12 mouse cellular contexts compared by ENCODE assay signal in the genomic region with DNA sequence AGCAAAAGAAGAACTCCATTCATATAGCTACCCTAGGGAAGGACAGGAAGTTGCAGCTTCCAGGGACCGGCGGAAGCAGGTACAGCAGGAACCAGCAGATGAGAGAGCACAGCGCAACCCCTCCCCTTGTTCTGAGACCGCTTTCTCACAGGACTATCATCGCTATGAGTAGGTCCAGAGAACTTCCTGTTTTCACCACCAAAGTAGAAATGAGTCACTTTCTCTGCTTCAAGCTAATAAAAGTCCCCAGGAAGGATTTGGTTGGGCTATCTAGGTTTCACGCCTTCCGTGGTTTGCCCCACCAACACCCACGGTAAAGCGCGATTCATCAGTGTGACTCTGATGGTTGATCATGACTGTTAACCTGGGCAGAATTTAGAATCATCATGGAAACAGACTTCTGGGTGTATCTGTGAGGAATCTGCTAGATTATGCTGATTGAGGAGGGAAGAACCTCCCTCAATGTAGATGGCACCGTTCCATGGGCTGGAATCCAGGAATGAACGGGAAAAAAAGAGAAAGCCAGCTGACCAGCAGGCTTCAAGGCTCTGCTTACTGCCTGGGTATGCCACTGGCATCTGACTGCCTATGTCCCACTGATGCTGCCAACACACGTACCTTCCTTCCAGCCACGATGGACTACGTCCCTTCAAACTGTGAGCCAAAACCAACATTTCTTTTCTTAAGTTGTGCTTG. TPM values are rescaled to one million over a fixed set of nuclear protein-coding genes. Genes with fewer than 3 reads are reported as not detected.
DNase-seq lines count a peak whose midpoint lies in the region; ATAC-seq and TF ChIP-seq lines count a peak whose summit lies in the region.
"Had no signal": no experiment of that assay in that cellular context is flagged by ENCODE, and none has a peak within 500 bp of the region (broad histone marks: within the 10 kb centered on the region; RNA-seq: fewer than 3 reads in every experiment).

No protein-coding gene starts in this region.

- H3K27ac ChIP-seq in lung, postnatal 0 days (ENCODE audit: low read length), result no peak overlapping the region
- peak overlapping the region; percentile 75 for H3K27ac ChIP-seq in CH12.LX (ENCODE audit: insufficient read depth, low read depth)
- no peak overlapping the region for H3K27ac ChIP-seq in intestine, postnatal 0 days (ENCODE audit: low read depth, low read length)
- H3K27ac ChIP-seq: hindbrain, embryonic 14.5 days; limb, embryonic 15.5 days had no signal

- 83% methylated on average over 15 of the region's 15 CpGs for WGBS in lung, postnatal 0 days
- WGBS in intestine, postnatal 0 days, result 88% methylated on average over 15 of the region's 15 CpGs

- DNase-seq in lung, postnatal 0 days (ENCODE audit: low spot score), result peak; percentile 35
- DNase-seq in lung, postnatal 14 days, result no peak
- DNase-seq in CH12.LX (ENCODE audit: extremely low read depth), result peak; percentile 94
- DNase-seq in heart, postnatal 4 days, result peak; percentile 22
- peak; percentile 81 to 86 for DNase-seq in natural killer cell, adult 2 months (ENCODE audit: low spot score in 2 of 2)
- DNase-seq in adrenal gland, postnatal 14 days, result no peak
- DNase-seq: cerebellum, adult 8-10 months; kidney, postnatal 4 days had no signal

- no peaks in the 10 kb centered on the region for H3K4me1 ChIP-seq in lung, postnatal 0 days (ENCODE audit: insufficient read depth, low read depth, low read length)
- peaks cover 12 to 53% of the 10 kb centered on the region in 2 experiments for H3K4me1 ChIP-seq in CH12.LX (ENCODE audit: control insufficient read depth in 1 of 2, insufficient read depth in 2 of 2)
- H3K4me1 ChIP-seq in intestine, postnatal 0 days (replicated peaks; ENCODE audit: control insufficient read depth, insufficient read depth, low read length), result no peaks in the 10 kb centered on the region
- H3K4me1 ChIP-seq: limb, embryonic 15.5 days had no signal

- no peaks in the 10 kb centered on the region for H3K9me3 ChIP-seq in lung, postnatal 0 days (ENCODE audit: low read length)
- peaks cover 5% of the 10 kb centered on the region for H3K9me3 ChIP-seq in CH12.LX (replicated peaks; ENCODE audit: low read length)
- 0 out of 2 replicates have a peak, but pooled peaks cover 4% of the 10 kb centered on the region for H3K9me3 ChIP-seq in intestine, postnatal 0 days (ENCODE audit: control insufficient read depth)
- H3K9me3 ChIP-seq: limb, embryonic 15.5 days had no signal

- no peak overlapping the region for H3K9ac ChIP-seq in lung, postnatal 0 days (replicated peaks; ENCODE audit: low read depth)
- H3K9ac ChIP-seq in CH12.LX (ENCODE audit: insufficient read depth, low read depth), result no peak overlapping the region
- H3K9ac ChIP-seq in intestine, postnatal 0 days (ENCODE audit: low read depth, low read length), result no peak overlapping the region
- H3K9ac ChIP-seq: hindbrain, embryonic 14.5 days; limb, embryonic 15.5 days had no signal

- TF ChIP-seq RAD21 in CH12.LX (IDR thresholded peaks at IDR 0.05; ENCODE audit: low read depth, low read length), result no peak; the same call in 1 of the 2 replicates

- no peak for TF ChIP-seq EP300 in lung, postnatal 0 days (IDR thresholded peaks at IDR 0.05)
- TF ChIP-seq EP300 in CH12.LX (IDR thresholded peaks at IDR 0.05; ENCODE audit: low read length), result peak; percentile 89

- in situ Hi-C loops in CH12.LX (cut with MboI; ENCODE audit: low pct_ligation_motif_present, low pct_unique_long_range_greater_than_20kb, low sequenced_read_pairs), result no loop called here

- no peak for TF ChIP-seq CTCF in lung, postnatal 0 days (IDR thresholded peaks at IDR 0.05)
- TF ChIP-seq CTCF in CH12.LX (conservative IDR thresholded peaks at IDR 0.05 in 1 of 2, IDR thresholded peaks at IDR 0.05 in 1 of 2; ENCODE audit: low read depth in 2 of 2, low read length in 2 of 2), result no peak
- no peak for TF ChIP-seq CTCF in intestine, postnatal 0 days (IDR thresholded peaks at IDR 0.05; ENCODE audit: low read depth)

- no peak for ATAC-seq in lung, postnatal 0 days
- ATAC-seq in intestine, postnatal 0 days, result no peak

- no peak overlapping the region for H3K4me2 ChIP-seq in lung, postnatal 0 days (replicated peaks; ENCODE audit: low read depth, low read length)
- H3K4me2 ChIP-seq in CH12.LX (ENCODE audit: insufficient read depth, low read depth, poor library complexity, severe bottlenecking), result peak overlapping the region; percentile 21
- no peak overlapping the region for H3K4me2 ChIP-seq in intestine, postnatal 0 days (replicated peaks; ENCODE audit: low read depth)
- H3K4me2 ChIP-seq: hindbrain, embryonic 14.5 days; limb, embryonic 15.5 days had no signal

- H3K79me2 ChIP-seq in CH12.LX (replicated peaks; ENCODE audit: control insufficient read depth, extremely low read depth, insufficient read depth, poor library complexity, severe bottlenecking), result no peaks in the 10 kb centered on the region

- H3K4me3 ChIP-seq in lung, postnatal 0 days (ENCODE audit: low read depth, low read length), result no peak overlapping the region
- H3K4me3 ChIP-seq in CH12.LX (replicated peaks in 1 of 3; ENCODE audit: low read depth in 2 of 3, low read length in 2 of 3, poor library complexity in 1 of 3), result peak overlapping the region in 1 of 3 experiments; percentile 12
- H3K4me3 ChIP-seq in intestine, postnatal 0 days (ENCODE audit: low read depth, low read length), result no peak overlapping the region
- H3K4me3 ChIP-seq: limb, embryonic 15.5 days had no signal

- H3K27me3 ChIP-seq in lung, postnatal 0 days (replicated peaks; ENCODE audit: insufficient read depth, low read length), result no peaks in the 10 kb centered on the region
- H3K27me3 ChIP-seq in CH12.LX (replicated peaks), result no peaks in the 10 kb centered on the region
- H3K27me3 ChIP-seq in intestine, postnatal 0 days (replicated peaks; ENCODE audit: control insufficient read depth, insufficient read depth, low read length), result no peaks in the 10 kb centered on the region
- H3K27me3 ChIP-seq: limb, embryonic 15.5 days had no signal

- peak; percentile 41; the same call in 1 of the 2 replicates for TF ChIP-seq POLR2A in CH12.LX (IDR thresholded peaks at IDR 0.05; ENCODE audit: low read depth, low read length)

- no peaks in the 10 kb centered on the region for H3K36me3 ChIP-seq in lung, postnatal 0 days (ENCODE audit: insufficient read depth, low read length)
- H3K36me3 ChIP-seq in CH12.LX (replicated peaks in 1 of 2; ENCODE audit: control insufficient read depth in 1 of 2, insufficient read depth in 1 of 2, low read length in 1 of 2), result no peaks in the 10 kb centered on the region
- H3K36me3 ChIP-seq in intestine, postnatal 0 days (ENCODE audit: control insufficient read depth, insufficient read depth), result no peaks in the 10 kb centered on the region
- H3K36me3 ChIP-seq: limb, embryonic 15.5 days had no signal

- dilution Hi-C loops in CH12.LX (cut with MboI; ENCODE audit: extremely low pct_ligation_motif_present, extremely low pct_unique_long_range_greater_than_20kb, low sequenced_read_pairs), result no loop called here

TF ChIP-seq in CH12.LX, 34 proteins besides CTCF, POLR2A, EP300 and RAD21 (continues in another document):
- 0 out of 2 replicates have a peak, but pooled peaks have one; percentile 65 for TF ChIP-seq TBP (conservative IDR thresholded peaks at IDR 0.05; ENCODE audit: low read depth, low read length)
- TF ChIP-seq MAFK (IDR thresholded peaks at IDR 0.05; ENCODE audit: insufficient replicate concordance, low read length), result peak; percentile 59; the same call in 1 of the 2 replicates
- peak; percentile 67 for TF ChIP-seq TCF12 (IDR thresholded peaks at IDR 0.05; ENCODE audit: low read depth, low read length)
- no peak for TF ChIP-seq PAX5 (IDR thresholded peaks at IDR 0.05; ENCODE audit: low read length)
- TF ChIP-seq CHD2 (IDR thresholded peaks at IDR 0.05; ENCODE audit: low read length), result peak; percentile 39
- 0 out of 2 replicates have a peak, but pooled peaks have one; percentile 9 for TF ChIP-seq MXI1 (IDR thresholded peaks at IDR 0.05; ENCODE audit: low read depth, low read length)
- peak; percentile 27 for TF ChIP-seq SMC3 (IDR thresholded peaks at IDR 0.05; ENCODE audit: low read depth, low read length)
- no peak for TF ChIP-seq NRF1 (IDR thresholded peaks at IDR 0.05; ENCODE audit: low read depth, low read length)
- peak; percentile 62 for TF ChIP-seq BHLHE40 (IDR thresholded peaks at IDR 0.05; ENCODE audit: low read depth, low read length)
- TF ChIP-seq RCOR1 (conservative IDR thresholded peaks at IDR 0.05; ENCODE audit: low read depth, low read length), result peak; percentile 56; the same call in 1 of the 2 replicates
- TF ChIP-seq KAT2A (IDR thresholded peaks at IDR 0.05; ENCODE audit: insufficient replicate concordance, low read length), result no peak
- no peak for TF ChIP-seq USF1 (IDR thresholded peaks at IDR 0.05; ENCODE audit: low read depth, low read length)
- peak; percentile 49 for TF ChIP-seq ZNF384 (IDR thresholded peaks at IDR 0.05; ENCODE audit: low read depth, low read length)
- TF ChIP-seq ZC3H11A (IDR thresholded peaks at IDR 0.05; ENCODE audit: low read depth, low read length), result no peak
- TF ChIP-seq MAX (IDR thresholded peaks at IDR 0.05; ENCODE audit: low read length), result peak; percentile 64; the same call in 1 of the 2 replicates
- TF ChIP-seq E2F4 (IDR thresholded peaks at IDR 0.05; ENCODE audit: insufficient replicate concordance, low read depth, low read length), result no peak
- TF ChIP-seq GABPA (IDR thresholded peaks at IDR 0.05; ENCODE audit: insufficient replicate concordance, low read depth, low read length), result no peak
- TF ChIP-seq CHD1 (IDR thresholded peaks at IDR 0.05; ENCODE audit: low read depth, low read length), result no peak
- no peak for TF ChIP-seq ZKSCAN1 (IDR thresholded peaks at IDR 0.05; ENCODE audit: borderline replicate concordance, low read depth, low read length)
- peak; percentile 73 for TF ChIP-seq HCFC1 (IDR thresholded peaks at IDR 0.05; ENCODE audit: low read depth, low read length)
- no peak for TF ChIP-seq POLR2AphosphoS2 (IDR thresholded peaks at IDR 0.05; ENCODE audit: low read depth, low read length)
- TF ChIP-seq ZMIZ1 (IDR thresholded peaks at IDR 0.05; ENCODE audit: low read depth, low read length), result no peak
- TF ChIP-seq MYC (IDR thresholded peaks at IDR 0.05; ENCODE audit: low read depth, low read length), result no peak
- TF ChIP-seq USF2 (conservative IDR thresholded peaks at IDR 0.05; ENCODE audit: low read depth, low read length), result no peak
- peak; percentile 83 for TF ChIP-seq MEF2A (IDR thresholded peaks at IDR 0.05; ENCODE audit: borderline replicate concordance, low read depth, low read length)

RNA-seq across cellular contexts. Expression of a gene that starts 49.2 kb away (rescaled TPM):
- 4.6 and 6.3 TPM in 2 replicates for polyA plus RNA-seq in lung, postnatal 0 days (2015; fragmentation: Nextera tagmentation; extraction: Ambion mirVana)
- 38.6 and 42.8 TPM in 2 replicates for total RNA-seq in CH12.LX (2012; rRNA removed)
- 57.1 and 57.7 TPM in 2 replicates for total RNA-seq in CH12.LX (2014; rRNA removed)
- polyA plus RNA-seq in CH12.LX (2012; ENCODE audit: insufficient read length, low read depth), result 81.6 and 91.5 TPM in 2 replicates
- 1 to 10 TPM; 3.6 to 4.0 TPM for total RNA-seq in heart, postnatal 4 days (2021)
- total RNA-seq in adrenal gland, postnatal 14 days (2021), result 4.0 and 4.6 TPM in 2 replicates
- polyA plus RNA-seq in intestine, postnatal 0 days (2015; fragmentation: Nextera tagmentation; extraction: Ambion mirVana), result 0.76 and 0.93 TPM in 2 replicates
- total RNA-seq: midbrain, postnatal 0 days had no signal

Comparison
In these comparisons a context has a peak if more than half of its experiments do, and no peak if none do; other contexts are left out.
1. DNase-seq: peak in lung, postnatal 0 days (single experiment), CH12.LX (single experiment), heart, postnatal 4 days (single experiment) and natural killer cell, adult 2 months (2 of 2); none in lung, postnatal 14 days (single experiment) and adrenal gland, postnatal 14 days (single experiment).